Mouse (Mus musculus) embryo, embryonic 11.5 days (tissue): ENCODE results near the gene Rhbdl1.
A peak's percentile ranks its signal among the peaks of the same experiment; 100 is the strongest.

Experiments
- DNase-seq: peaks from one replicate; pipeline ENCODE4 v3.0.0-alpha.2; 2012; ENCODE audit warnings: low read depth, low spot score

Rhbdl1 gene

DNA sequence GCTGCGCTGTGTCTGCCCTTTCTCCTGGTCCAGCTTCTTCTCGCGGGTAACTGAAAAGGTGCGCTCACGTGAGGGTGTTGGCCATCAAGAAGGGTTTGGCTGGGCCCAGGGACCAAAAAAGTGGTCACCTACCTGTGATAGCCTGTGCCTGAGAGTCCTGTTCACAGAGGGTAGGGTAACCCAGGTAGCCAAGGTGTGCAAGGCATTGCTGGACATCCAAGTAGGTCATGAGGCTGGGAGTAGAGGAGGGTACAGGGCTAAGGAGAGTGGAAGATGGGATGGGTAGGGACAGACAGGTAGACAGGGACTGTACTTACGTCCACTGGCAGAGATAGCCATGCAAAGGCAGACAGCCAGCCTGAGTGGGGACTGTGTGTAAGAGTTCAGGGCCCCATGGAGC is 3.4 kb upstream of the Rhbdl1 start:
- DNase-seq = no peak

GRCm38 (mm10) chr17:25839455-25840235 is 2.5 kb upstream of the Rhbdl1 start:
- DNase-seq = no peak

DNA sequence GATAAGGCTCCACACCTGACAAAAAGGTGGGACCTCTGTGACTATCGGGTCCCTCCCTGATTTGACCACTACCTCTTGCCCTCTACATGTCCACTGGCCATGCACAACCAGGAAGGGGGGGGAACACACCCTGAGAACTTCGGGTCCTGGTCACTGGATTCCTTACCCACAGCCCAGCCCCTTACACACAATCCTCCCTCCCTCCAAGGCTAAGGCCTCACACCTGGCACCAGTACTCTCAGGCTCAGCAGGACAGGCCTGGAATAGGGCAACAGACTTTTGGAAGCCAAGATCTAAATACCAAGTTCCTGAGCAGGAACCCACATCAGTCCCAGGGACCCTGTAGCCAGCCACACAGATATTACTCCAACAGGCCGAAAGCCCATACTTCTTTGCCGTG is 1.8 kb upstream of the Rhbdl1 start:
- DNase-seq = no peak

DNA sequence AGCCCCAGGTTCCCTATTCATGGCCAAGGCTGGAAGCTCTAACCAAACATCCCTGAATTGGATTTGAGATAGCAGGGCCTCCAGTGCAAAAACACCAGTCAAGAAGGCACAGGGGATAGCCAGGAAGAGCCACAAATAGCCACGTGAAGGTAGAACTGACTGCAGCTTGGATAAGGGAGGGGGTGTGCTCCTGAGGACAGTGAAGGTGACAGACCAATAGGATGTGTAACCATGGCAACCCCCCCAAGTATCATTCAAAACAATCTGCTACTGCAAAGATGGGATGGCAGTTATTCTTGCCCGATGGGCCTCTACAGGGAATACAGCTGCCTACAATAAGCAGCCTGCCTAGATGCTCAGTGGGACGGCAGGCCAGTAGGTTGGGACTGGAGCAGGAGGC is 438 bp upstream of the Rhbdl1 start:
- DNase-seq = no peak

DNA sequence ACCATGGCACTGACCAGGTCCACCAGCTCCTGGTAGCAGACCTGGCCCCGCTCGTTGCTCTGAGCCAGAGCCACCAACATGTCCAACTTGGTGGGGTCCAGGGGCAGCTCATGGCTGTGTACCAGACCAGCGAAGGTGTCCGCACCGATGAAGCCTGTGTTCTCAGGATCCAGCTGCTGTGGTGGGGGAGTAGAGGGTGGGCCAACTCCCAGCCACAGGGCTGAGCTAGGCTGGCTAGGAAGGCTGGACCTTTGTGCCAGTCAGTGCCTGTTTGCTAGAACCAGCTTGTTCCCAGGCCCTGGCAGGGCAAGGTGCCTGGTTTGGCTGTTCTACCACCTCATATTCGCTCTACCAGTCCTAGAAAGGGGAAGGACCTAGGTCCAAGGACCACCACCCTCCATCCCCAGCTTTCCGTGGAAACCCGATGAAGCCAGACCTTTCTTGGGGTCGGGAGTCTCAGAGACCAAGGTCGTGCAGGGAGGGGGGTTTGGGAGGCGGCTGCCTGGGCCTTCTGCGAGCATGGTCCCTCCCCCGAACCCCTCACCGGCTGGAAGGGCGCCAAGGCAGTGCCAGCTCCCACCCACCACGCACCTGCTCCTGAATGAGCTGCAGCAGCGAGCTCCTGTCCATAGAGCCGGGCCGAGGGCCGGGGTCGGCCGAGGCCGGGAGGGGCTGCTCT is 559 bp downstream of the Rhbdl1 start:
- no peak for DNase-seq

- no peak for DNase-seq
These were observed 1.3 kb downstream of the Rhbdl1 start for GRCm38 (mm10) chr17:25835816-25836215.

GRCm38 (mm10) chr17:25835301-25835700 is 1.8 kb downstream of the Rhbdl1 start:
- no peak for DNase-seq

DNA sequence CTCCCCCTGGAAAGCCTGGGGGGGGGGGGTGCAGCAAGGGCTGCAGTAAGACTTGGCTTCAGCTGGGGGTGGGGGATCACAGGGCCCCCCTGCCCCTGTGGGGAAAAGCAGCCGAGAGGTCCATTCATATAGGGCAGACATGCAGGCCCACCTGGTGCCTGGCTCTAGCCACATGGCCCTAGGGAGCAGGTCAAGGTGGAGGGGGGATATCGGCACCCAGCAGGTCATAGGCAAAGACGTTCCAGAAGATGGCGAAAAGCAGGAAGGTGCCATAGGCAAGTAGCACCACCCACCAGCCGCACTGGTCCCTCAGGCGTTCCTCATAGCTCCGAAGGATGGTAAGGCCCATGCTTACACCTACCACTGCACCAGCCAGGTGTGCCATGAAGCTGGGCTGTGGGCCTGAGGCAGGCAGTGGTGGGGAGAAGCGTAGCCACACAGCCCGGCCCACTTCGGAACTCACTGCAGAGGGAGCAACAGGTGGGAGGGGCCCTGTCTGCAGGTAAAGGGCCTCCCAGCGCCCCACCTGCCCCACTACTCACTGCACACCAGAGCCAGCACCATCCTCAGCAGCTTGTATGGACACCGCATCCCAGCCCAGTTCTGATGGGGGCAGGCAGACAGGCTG is 2.4 kb downstream of the Rhbdl1 start:
- no peak for DNase-seq

DNA sequence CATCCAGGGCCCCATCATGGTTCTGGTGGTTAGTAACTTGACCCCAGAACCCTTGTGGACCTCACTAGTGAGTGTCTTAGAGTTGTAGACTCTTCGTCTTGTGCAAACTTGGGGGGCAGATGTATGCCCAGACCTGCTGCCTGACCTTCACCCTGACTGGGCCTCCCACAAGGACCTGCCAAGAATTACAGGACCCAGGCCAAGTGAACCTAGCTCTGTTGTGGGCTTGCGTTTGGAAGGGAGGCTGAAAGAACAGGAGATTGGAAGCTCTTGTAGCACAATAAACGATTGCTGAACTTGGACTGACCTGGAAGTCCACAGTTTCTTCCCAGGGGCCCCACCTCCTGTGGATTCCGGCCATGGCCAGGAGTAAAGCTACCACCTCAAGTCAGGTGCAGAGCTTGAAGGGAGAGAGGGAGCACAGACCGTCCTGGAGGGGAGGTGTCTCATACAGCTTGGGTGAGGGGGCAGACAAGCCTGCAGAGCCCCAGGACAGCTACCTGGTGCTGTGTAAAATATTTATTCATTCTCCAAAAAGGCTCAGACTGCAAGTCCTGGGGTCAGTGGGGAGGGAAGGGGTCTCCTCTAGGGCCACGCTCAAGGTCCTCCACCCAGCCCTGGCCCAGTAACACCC is 3.0 kb downstream of the Rhbdl1 start:
- DNase-seq = no peak

DNA sequence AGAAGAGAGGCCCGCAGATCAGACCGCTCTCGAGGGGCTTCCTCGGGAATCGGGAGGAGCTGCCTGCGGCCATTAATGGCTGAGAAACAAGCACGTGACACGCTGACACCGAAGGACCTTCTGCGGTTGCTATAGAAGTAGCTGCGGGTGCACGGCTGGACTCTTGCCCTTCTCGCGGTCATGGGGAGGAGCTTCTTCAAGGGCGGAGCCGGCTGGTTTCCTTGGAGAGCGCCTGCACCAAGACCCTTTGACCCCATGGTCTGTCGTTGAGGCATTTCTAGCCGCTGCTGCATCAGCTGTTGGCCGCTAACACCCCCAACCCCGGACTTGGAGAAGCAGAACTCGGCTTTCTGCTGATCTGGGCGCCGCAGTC is 3.8 kb downstream of the Rhbdl1 start, which contains the start of gene Stub1:
Gene Stub1, minus strand, starts transcription at position 114 of the 373 bp plus-strand sequence.
- DNase-seq = peak; percentile 82

DNA sequence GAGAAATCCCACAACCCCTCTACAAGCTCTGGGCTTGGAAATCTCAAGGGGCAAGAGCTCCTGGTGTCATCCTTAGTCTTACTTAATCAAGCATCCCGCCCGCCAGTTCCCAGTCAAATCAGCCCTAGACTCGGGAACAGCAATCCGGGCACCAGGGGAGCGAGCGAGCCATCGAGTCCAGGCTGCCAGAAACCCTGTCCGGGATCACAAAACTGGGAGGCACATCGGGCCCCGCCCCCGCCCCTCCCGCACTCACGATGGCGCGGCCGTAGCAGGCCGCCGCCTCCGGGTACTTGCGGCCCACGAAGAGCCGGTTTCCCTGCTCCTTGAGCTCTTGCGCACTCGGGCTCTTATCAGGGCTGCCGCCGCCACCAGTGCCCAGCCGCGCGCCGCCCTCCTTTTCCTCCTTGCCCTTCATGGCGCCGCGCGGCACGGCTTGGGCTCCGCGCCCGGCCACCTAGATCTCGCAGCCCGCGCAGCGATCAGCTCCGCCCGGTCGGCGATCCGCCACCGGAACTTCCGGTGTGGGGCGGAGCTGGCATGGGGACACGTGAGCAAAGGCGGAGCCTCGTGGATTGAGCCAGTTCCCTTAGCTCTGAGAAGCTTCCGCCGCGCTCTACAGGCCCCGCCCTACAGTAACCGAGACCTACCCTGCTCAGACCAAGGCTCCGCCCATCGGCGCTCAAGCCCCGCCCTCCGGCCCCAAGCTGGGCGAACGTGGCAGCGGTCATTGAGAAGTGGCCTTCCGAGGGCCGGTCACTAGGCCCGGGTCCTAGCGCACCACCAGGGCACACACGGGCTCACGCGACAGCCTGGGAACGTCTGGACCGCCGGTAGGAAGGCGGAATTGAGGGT is 4.4 kb downstream of the Rhbdl1 start:
- peak; percentile 99 for DNase-seq

DNA sequence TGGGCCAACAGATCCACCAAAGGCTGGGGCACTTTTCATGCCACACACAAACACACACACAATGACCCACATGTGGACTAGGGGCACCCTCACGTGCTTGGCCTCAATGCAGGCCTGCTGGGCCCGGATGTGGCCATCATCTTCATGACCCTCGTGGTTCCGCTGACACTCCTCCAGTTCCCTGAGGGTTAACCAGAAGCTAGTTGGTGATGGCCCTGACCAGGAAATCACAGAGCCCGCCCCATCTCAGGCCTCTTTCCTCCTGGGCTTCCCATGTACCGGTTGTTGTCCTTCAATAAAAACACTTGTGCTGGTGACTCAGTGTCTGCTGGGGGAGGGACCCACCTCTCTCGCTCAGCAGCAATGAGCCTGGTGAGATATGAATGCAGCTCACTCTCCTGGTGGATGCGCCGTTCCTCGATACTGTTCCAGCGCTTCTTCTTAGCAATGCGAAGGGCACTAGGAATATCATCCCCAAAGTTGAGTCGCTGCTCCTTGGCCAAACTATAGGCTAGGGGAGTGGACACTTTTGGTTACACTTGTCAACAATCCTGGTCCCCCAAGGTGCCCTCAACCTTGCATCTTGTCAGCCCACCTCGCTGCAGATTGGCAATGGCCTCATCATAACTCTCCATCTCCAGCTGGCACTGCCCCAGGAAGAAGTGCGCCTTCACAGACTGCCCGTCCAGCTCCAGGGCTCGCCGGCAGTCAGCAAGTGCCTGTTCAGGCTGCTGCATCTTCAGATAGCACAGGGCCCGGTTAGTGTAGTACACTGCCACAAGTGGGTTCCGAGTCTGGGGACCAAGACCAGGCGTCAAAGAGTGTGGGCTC is 5.4 kb downstream of the Rhbdl1 start:
- no peak for DNase-seq

DNA sequence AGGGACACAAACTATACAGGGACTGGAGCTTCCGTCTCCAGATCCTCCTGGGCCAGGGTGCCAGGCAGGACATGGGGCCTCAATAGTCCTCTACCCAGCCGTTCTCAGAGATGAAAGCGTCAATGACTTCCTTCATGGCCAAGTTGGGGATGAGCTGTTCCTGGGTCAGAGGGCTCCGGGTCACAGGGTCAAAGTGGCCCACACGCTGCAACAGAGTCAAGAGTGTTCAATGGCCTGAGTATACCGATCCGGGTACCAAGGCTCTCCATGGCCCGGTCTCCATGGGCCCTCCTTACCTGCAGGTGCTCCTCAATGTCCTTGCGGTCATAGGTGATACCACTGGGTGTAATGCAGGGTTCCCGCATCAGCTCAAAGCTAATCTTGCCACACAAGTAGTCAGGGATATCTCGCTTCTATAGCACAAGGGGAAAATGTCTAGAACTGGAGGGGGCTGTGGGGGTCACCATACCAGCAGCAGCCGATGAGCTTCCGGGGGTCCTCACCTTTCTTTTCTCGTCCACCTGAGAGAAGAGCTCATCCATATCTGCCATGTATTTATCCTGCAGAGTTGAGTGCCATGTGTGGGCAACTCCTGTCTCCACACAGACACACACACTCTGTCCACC is 6.2 kb downstream of the Rhbdl1 start:
- DNase-seq = no peak

DNA sequence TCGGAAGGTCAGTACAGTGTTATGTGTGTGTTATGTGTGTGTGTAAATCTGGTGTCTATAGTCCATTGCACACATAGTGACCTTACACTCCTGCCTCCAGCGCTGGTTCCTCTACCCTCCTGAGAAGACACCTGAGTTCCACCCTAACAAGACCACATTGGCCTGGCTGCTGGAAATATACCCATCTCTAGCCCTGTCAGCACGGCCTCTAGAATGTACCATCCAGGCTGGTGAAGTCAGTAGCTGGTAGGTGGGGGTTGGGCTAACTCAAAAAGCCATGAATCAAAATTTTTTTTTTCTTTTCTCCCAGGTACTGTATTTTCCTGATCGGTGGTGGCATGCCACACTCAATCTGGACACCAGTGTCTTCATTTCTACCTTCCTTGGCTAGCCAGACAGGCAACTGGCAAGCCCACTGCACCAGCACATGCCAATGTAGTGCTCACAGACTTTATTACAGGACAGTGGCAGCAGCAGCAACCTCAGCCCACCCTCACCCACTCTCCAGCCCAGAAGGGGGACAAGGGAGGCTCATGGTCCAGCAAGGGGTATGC is 6.8 kb downstream of the Rhbdl1 start:
- no peak for DNase-seq

DNA sequence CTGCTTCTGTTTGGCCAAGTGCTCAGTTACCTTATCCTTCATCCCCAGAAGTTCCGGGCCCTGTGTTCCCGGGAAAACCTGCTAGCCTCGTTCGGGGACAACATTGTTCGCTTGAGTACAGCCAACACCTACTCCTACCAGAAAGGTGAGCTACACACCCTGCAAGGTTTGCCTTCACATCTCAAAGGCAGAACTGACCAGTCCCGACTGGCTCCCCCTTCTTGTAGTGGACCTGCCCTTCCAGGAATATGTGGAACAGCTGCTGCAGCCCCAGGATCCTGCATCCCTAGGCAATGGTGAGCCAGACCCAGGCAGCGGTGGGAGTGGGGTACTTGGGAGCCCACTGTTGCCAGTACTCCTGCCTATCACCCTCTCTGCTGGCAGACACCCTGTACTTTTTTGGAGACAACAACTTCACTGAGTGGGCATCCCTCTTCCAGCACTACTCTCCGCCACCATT is 7.5 kb downstream of the Rhbdl1 start:
- DNase-seq = no peak

DNA sequence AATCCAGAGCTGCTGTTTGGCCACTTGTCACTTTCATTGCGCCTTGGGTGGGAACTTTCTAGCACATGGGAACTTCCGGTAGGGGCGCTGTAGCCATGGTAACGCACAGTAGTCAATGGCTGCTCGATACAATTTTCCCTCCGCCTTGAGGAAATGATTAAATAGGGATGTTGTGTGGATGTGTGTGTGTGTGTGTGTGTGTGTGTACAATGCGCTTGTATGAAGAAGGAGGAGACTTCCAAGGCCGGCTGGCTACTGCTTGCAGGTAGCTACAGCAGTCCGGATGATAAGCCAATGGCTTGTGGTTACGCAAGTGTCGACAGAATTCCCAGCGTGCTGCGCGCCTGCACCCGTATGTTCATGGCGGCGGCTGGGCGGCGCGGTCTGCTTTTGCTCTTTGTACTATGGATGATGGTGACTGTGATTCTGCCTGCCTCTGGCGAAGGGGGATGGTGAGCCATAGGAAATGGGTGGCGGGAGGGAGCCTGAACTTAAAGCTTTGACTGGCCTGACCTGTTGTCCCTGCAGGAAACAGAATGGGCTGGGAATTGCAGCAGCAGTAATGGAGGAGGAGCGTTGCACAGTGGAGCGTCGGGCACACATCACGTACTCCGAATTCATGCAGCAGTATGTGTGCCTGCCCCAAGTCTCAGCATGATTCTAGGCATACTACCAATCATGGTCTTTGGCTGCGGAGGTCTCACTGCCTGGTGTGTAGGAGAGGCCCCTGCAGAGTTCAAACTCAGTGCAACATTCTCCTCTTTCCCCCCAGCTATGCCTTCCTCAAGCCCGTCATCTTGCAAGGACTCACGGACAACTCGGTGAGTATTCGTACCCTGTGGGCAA is 8.2 kb downstream of the Rhbdl1 start, which contains the start of gene Jmjd8:
Gene Jmjd8, plus strand, starts transcription at position 156 of the 846 bp plus-strand sequence.
- DNase-seq = peak; percentile 67

DNA sequence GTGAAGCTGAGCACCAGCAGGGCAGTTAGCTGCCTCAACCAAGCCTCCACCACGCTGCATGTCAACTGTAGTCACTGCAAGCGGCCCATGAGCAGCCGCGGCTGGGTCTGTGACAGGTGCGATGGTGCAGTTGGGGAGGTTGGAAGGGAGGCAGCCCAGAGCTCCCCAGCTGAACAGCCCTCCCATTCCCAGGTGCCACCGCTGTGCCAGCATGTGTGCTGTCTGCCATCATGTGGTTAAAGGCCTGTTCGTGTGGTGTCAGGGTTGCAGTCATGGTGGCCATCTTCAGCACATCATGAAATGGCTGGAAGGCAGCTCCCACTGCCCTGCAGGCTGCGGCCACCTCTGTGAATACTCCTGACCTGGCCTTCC is 8.9 kb downstream of the Rhbdl1 start:
- no peak for DNase-seq

- no peak for DNase-seq
These were observed 9.4 kb downstream of the Rhbdl1 start for GRCm38 (mm10) chr17:25827546-25828222.
